Mouse (Mus musculus): ENCODE results near the gene Hivep3.

Gene Hivep3

GRCm38 (mm10) chr4:120053026-120054005 lies 319.7 kb downstream of the Hivep3 start:
- in situ Hi-C loops (cut with MboI; ENCODE audit: low pct_unique_long_range_greater_than_20kb in 1 of 2, low sequenced_read_pairs in 2 of 2, unreplicated experiment in 1 of 2), result no loop called here

DNA sequence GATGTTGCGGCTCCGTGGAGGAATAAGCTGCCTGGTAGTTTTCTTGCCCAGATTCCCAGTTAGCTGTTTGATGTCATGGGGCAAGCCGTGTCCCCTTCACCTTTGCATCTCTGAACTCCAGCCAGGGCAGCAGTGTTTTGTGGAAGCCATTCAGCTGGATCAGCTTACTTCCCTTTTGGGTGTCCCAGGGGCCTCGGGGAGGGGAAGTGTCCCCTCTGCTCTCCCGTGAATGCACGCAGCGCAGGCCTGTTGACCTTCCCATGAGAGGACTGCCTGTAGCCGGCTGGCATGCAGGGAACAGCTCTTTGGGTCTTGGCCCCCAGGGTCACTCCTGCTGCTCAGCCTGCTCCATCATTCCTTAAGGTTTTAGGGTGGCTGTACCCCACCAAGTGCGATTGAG lies 320.6 kb downstream of the Hivep3 start:
- in situ Hi-C loops (cut with MboI; ENCODE audit: low pct_unique_long_range_greater_than_20kb in 1 of 2, low sequenced_read_pairs in 2 of 2, unreplicated experiment in 1 of 2), result no loop called here

DNA sequence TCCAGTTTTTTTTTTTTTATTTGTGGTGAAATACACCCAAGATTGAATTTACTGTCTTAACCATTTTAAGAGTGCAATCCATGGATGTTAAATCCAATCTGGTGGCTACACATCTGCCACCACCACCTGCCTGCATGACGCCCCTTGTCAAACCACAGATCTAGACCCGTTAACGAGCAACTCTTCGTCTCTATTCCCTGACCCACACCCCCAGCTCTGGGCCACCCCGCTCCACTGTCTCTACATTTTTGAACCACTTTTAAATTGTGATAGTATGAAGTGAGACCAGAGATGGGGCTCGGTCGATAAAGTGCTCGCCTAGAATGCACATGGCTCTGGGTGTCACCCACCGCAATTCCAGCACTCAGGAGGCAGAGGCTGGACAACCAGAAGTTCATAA lies 322.9 kb downstream of the Hivep3 start:
- in situ Hi-C loops (cut with MboI; ENCODE audit: low pct_unique_long_range_greater_than_20kb in 1 of 2, low sequenced_read_pairs in 2 of 2, unreplicated experiment in 1 of 2), result no loop called here

- in situ Hi-C loops (cut with MboI; ENCODE audit: low pct_unique_long_range_greater_than_20kb in 1 of 2, low sequenced_read_pairs in 2 of 2, unreplicated experiment in 1 of 2), result no loop called here
These were observed 323.9 kb downstream of the Hivep3 start for GRCm38 (mm10) chr4:120057529-120057928.

GRCm38 (mm10) chr4:120058157-120058556 lies 324.6 kb downstream of the Hivep3 start:
- in situ Hi-C loops (cut with MboI; ENCODE audit: low pct_unique_long_range_greater_than_20kb in 1 of 2, low sequenced_read_pairs in 2 of 2, unreplicated experiment in 1 of 2), result no loop called here

DNA sequence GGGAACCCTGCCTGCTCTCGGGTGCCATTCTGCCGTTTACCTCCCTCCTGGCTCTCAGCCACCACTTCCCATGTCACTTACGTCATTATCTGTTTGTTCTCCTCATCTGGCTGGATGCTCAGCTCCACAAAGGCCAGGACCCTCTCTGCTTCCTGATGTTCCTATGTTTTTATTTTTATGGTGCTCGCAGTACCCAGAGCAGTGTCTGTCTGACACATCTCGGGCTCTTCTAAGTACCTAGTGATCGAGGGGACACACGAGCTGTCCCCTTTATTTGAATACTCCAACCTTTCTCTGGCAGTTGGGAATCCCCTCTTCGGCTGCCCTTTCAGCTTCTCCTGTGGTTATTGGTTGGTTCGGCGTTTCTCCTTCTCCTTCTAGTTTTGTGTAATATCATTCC lies 325.2 kb downstream of the Hivep3 start:
- in situ Hi-C loops (cut with MboI; ENCODE audit: low pct_unique_long_range_greater_than_20kb in 1 of 2, low sequenced_read_pairs in 2 of 2, unreplicated experiment in 1 of 2), result no loop called here

DNA sequence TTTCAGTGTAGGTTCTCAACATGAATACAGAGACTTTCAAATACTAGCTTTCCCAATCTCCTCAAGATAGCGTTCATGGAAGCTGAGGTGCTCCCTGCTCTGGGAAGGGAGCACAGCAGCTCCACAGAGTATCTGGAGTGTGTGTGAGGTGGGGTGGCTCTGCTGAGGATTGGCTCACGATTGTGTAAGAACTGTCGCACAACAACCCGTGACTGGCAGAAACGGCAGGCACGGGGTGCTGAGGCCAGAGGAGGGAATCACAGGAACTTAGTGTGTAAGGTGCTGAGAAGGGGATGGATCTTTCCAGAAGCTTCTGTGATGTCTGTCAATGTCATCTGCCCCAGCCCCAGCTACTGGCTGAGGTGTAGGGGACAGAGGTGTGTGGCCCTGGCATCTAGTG lies 328.1 kb downstream of the Hivep3 start:
- in situ Hi-C loops (cut with MboI; ENCODE audit: low pct_unique_long_range_greater_than_20kb in 1 of 2, low sequenced_read_pairs in 2 of 2, unreplicated experiment in 1 of 2), result no loop called here

DNA sequence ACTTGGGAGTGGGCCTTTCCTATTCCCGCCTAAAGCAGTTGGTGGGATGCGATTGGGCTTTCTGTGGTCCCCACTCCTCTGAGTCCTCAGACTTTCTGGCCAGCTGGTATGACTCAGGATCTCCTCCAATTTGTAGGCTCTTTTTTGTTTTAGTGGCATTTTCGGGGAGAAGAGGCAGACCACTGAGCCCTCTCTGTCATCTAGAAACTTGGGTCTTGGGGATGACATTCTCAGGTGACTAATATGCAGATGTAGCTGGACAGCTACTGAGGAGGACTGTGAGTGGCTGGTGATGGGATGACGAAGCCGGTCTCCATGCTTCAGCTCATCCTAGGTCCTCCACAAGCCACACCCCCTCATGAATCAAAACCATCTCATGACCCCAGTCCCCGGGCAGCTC lies 328.6 kb downstream of the Hivep3 start:
- in situ Hi-C loops (cut with MboI; ENCODE audit: low pct_unique_long_range_greater_than_20kb in 1 of 2, low sequenced_read_pairs in 2 of 2, unreplicated experiment in 1 of 2), result no loop called here

DNA sequence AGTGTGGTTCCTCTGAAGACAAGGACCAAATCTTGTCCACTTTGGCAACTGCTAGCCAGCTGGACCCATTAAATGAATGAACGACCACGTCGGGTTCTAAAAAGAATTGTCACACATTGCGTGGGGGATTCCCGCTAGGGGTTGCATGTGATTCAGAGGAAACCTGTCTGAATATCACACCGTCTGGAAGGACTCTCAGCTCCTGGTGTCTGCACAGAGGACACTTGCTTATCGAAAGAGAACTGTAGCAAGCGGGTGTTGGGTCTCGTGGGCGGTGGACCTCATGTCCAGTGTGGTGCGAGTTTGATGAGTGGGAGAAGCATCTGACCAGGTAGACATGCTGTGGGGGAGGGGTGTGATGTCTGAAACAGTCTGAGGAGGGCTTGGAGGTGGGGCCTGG lies 329.2 kb downstream of the Hivep3 start:
- in situ Hi-C loops (cut with MboI; ENCODE audit: low pct_unique_long_range_greater_than_20kb in 1 of 2, low sequenced_read_pairs in 2 of 2, unreplicated experiment in 1 of 2), result no loop called here

GRCm38 (mm10) chr4:120063353-120064124 lies 330.0 kb downstream of the Hivep3 start:
- in situ Hi-C loops (cut with MboI; ENCODE audit: low pct_unique_long_range_greater_than_20kb in 1 of 2, low sequenced_read_pairs in 2 of 2, unreplicated experiment in 1 of 2), result no loop called here

- in situ Hi-C loops (cut with MboI; ENCODE audit: low pct_unique_long_range_greater_than_20kb in 1 of 2, low sequenced_read_pairs in 2 of 2, unreplicated experiment in 1 of 2), result no loop called here
These were observed 331.1 kb downstream of the Hivep3 start, which contains the start of gene AL607142.1 for GRCm38 (mm10) chr4:120064696-120065095. Gene AL607142.1 (plus strand): TSS chr4:120064996.

GRCm38 (mm10) chr4:120066841-120067591 lies 333.4 kb downstream of the Hivep3 start:
- in situ Hi-C loops (cut with MboI; ENCODE audit: low pct_unique_long_range_greater_than_20kb in 1 of 2, low sequenced_read_pairs in 2 of 2, unreplicated experiment in 1 of 2), result no loop called here

- in situ Hi-C loops (cut with MboI; ENCODE audit: low pct_unique_long_range_greater_than_20kb in 1 of 2, low sequenced_read_pairs in 2 of 2, unreplicated experiment in 1 of 2), result no loop called here
These were observed 334.1 kb downstream of the Hivep3 start for GRCm38 (mm10) chr4:120067592-120068235.

DNA sequence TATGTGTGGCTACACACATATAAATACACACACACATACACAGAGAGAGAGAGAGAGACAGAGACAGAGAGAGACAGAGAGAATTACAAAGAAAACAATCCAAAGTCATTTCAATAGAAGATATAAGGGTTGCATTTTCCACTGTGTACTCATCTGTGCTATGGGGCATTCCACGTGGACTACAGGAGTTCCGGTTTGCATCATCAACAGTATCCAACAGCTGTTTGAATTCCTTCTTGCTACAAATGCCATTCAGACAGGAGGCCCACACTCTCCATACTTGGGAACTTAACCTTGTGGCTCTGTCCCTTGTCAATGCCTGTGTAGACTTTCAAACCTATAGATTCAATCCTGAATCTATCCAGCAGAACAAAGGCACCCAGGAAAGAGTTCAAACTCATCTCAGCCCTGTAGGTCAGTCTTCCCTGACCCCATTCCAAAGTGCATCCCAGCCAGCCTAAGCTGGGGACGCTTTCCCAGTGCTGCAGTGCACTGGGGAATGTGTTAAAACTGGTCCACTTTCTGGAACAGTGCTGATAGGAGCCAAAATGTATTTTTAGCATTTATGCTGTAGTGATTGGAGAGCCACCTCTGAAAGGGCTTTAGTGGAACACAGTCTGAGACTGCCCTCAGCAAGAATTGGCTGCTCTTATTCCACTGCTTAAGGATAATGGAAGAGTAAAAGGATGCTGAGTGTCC lies 335.4 kb downstream of the Hivep3 start:
- in situ Hi-C loops (cut with MboI; ENCODE audit: low pct_unique_long_range_greater_than_20kb in 1 of 2, low sequenced_read_pairs in 2 of 2, unreplicated experiment in 1 of 2), result no loop called here

- in situ Hi-C loops (cut with MboI; ENCODE audit: low pct_unique_long_range_greater_than_20kb in 1 of 2, low sequenced_read_pairs in 2 of 2, unreplicated experiment in 1 of 2), result no loop called here
These were observed 336.0 kb downstream of the Hivep3 start for GRCm38 (mm10) chr4:120069582-120069980.

DNA sequence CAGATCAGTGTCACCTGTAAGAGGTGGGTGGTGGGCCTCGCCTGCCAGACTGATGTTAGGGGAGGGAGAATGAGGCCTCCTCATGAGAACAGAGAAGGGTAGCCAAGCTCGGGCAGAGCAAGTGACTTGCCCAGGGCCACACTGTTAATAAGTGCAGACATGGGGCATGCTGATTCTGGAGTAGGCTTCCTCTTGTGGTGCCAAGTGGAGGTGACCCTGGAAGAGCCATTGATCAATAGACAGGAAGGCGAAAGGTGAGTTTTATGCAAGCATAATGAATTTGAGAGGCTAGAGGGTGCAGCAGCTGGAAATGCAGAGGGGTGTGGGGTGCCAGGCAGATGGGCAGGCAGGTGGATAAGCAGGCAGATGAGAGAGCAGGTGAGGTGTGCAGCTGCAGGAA lies 337.8 kb downstream of the Hivep3 start:
- in situ Hi-C loops (cut with MboI; ENCODE audit: low pct_unique_long_range_greater_than_20kb in 1 of 2, low sequenced_read_pairs in 2 of 2, unreplicated experiment in 1 of 2), result no loop called here

- in situ Hi-C loops (cut with MboI; ENCODE audit: low pct_unique_long_range_greater_than_20kb in 1 of 2, low sequenced_read_pairs in 2 of 2, unreplicated experiment in 1 of 2), result no loop called here
These were observed 338.4 kb downstream of the Hivep3 start for GRCm38 (mm10) chr4:120071842-120072507.

Measured in mouse embryonic stem cell (cell line).